Mouse (Mus musculus): ENCODE measurements around the gene Olfr539. TPM values are rescaled to one million over a fixed set of nuclear protein-coding genes. Genes with fewer than 3 reads are reported as not detected.
A peak's percentile ranks its signal among the peaks of the same experiment; 100 is the strongest.

The Olfr539 gene
- total and polyA plus RNA-seq, 2 experiments, result not detected

DNA sequence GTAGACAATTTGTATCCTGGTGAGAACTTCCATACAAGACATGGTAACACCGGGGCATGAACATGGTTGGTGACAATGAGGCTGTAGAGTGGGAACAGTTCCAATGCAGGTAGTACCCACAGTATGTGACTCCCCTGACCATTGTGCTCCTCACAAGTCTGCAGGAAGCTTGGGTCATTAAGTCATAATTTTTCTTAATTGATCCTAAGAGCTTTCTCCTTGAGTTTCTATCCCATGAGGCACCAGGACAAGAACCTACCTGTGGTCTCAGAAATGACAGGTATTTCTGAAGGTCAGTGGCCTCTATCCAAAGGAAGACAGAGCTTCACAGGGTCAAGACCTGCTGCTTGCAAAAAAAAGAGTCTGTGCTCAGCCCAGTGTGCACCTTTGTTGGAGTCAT, 21.9 kb downstream of the Olfr539 start, which contains the start of gene Olfr45:
TSS of gene Olfr45 (plus strand) at position 301 of the 400 bp plus-strand sequence.
- no peaks in the 10 kb centered on the region for H3K36me3 ChIP-seq (ENCODE audit: control insufficient read depth, insufficient read depth, low read length)
- H3K4me1 ChIP-seq (ENCODE audit: control insufficient read depth, insufficient read depth, low read length), result no peaks in the 10 kb centered on the region
- no peak for DNase-seq (ENCODE audit: extremely low read depth, low read depth, low spot score)
- no peaks in the 10 kb centered on the region for H3K79me2 ChIP-seq (ENCODE audit: control insufficient read depth, insufficient read depth, low read length)
- H3K27me3 ChIP-seq (ENCODE audit: control insufficient read depth, insufficient read depth, low read length), result no peaks in the 10 kb centered on the region
- no peak for TF ChIP-seq POLR2A (IDR thresholded peaks at IDR 0.05; ENCODE audit: extremely low read depth, insufficient read depth, low read length)
- no peak for TF ChIP-seq CTCF (IDR thresholded peaks at IDR 0.05; ENCODE audit: low read depth, low read length)
- no peak within 1 kb of the TSS for H3K9ac ChIP-seq (ENCODE audit: low read depth, low read length)
- 81% methylated on average over 1 of the region's 1 CpGs for WGBS
- no peak within 1 kb of the TSS for H3K4me3 ChIP-seq (ENCODE audit: insufficient read depth, low read depth, low read length)
- H3K27ac ChIP-seq (replicated peaks; ENCODE audit: insufficient read depth, low read depth, low read length), result no peak within 1 kb of the TSS

DNA sequence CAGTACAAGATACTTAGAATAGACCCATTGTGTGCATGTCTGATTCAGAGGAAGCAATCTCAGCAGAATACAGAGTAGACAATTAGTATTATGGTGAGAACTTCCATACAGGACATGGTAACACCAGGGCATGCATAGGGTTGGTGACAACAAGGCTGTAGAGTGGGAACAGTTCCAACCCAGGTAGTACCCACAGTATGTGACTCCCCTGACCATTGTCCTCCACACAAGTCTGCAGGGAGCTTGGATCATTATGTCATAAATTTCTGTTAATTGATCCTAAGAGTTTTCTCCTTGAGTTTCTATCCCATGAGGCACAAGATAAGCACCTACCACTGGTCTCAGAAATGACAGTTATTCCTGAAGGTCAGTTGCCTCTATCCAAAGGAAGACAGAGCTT, 37.2 kb downstream of the Olfr539 start, which contains the start of gene Olfr541:
TSS of gene Olfr541 (plus strand) at position 301 of the 400 bp plus-strand sequence.
- no peak within 1 kb of the TSS for H3K27ac ChIP-seq (replicated peaks; ENCODE audit: insufficient read depth, low read depth, low read length)
- H3K36me3 ChIP-seq (ENCODE audit: control insufficient read depth, insufficient read depth, low read length), result no peaks in the 10 kb centered on the region
- H3K79me2 ChIP-seq (ENCODE audit: control insufficient read depth, insufficient read depth, low read length), result no peaks in the 10 kb centered on the region
- TF ChIP-seq CTCF (IDR thresholded peaks at IDR 0.05; ENCODE audit: low read depth, low read length) (no peak), POLR2A (IDR thresholded peaks at IDR 0.05; ENCODE audit: extremely low read depth, insufficient read depth, low read length) (no peak)
- no peak for DNase-seq (ENCODE audit: extremely low read depth, low read depth, low spot score)
- H3K9ac ChIP-seq (ENCODE audit: low read depth, low read length), result no peak within 1 kb of the TSS
- no peak within 1 kb of the TSS for H3K4me3 ChIP-seq (ENCODE audit: insufficient read depth, low read depth, low read length)
- H3K4me1 ChIP-seq (ENCODE audit: control insufficient read depth, insufficient read depth, low read length), result no peaks in the 10 kb centered on the region
- no peaks in the 10 kb centered on the region for H3K27me3 ChIP-seq (ENCODE audit: control insufficient read depth, insufficient read depth, low read length)

DNA sequence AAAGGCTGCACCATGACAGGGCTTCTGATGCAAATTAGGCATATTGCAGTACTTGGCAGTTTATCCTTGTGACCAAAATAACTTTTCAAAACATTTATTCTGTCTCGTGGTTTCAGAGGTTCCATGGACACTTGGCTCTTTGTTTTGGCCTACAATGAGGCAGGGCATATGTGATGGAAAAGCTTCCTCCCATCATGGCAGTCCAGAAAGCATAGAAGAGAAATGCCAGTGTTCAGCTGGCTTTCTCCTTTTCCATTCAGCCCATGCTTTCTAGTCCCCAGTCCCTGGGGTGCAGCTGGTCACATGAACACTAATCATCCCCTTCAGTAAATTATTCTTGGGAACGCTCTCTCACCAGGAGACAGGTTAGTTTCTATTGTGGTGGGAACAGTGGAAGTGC, 46.6 kb downstream of the Olfr539 start:
- TF ChIP-seq CTCF (IDR thresholded peaks at IDR 0.05; ENCODE audit: low read depth, low read length) (no peak), POLR2A (IDR thresholded peaks at IDR 0.05; ENCODE audit: extremely low read depth, insufficient read depth, low read length) (no peak)
- Histone ChIP-seq H3K79me2 (ENCODE audit: control insufficient read depth, insufficient read depth, low read length) (no peaks in the 10 kb centered on the region), H3K4me1 (ENCODE audit: control insufficient read depth, insufficient read depth, low read length) (peaks cover 12% of the 10 kb centered on the region), H3K27ac (replicated peaks; ENCODE audit: insufficient read depth, low read depth, low read length) (no peak overlapping the region), H3K27me3 (ENCODE audit: control insufficient read depth, insufficient read depth, low read length) (no peaks in the 10 kb centered on the region), H3K4me3 (ENCODE audit: insufficient read depth, low read depth, low read length) (no peak overlapping the region), H3K36me3 (ENCODE audit: control insufficient read depth, insufficient read depth, low read length) (no peaks in the 10 kb centered on the region), H3K9ac (ENCODE audit: low read depth, low read length) (no peak overlapping the region)
- DNase-seq (ENCODE audit: extremely low read depth, low read depth, low spot score), result no peak
- 64% methylated on average over 2 of the region's 2 CpGs for WGBS

DNA sequence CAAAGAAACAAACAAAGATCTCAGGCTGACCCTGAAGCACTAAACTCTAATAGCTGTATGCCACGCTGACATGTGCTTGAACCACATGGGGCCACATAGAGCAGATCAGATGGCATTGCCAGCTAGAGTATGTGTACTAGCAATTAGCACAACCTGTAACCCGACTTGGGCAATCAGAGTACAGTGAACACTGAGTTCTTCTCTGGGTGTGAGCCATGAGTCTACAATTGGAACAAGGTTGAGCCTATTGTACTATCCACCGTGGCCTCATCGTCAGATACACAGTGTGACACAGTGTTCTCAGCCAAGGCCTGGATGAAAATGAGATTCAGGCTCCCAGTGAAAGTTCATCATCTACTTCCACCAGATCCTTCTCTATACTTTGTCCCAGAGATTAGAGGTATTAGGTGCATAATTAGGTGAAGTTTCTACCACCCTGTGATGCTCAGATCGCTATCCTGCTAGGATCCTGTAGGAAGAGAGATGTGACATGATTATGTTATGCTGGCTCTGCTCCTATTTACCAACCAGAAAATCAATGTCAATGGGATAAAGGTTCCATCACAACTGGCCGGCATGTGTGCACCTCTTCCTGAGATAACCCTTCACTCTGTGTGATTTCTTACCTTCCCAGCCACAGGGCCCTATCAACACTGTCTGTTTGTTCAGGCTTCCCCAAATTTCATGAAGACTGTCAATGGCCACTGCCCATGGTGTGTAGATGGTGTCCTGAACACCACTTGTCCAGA, 48.0 kb downstream of the Olfr539 start:
- peak; percentile 99 for DNase-seq (ENCODE audit: extremely low read depth, low read depth, low spot score)
- Histone ChIP-seq H3K4me1 (ENCODE audit: control insufficient read depth, insufficient read depth, low read length) (peaks cover 12% of the 10 kb centered on the region), H3K27ac (replicated peaks; ENCODE audit: insufficient read depth, low read depth, low read length) (peak overlapping the region; percentile 84), H3K79me2 (ENCODE audit: control insufficient read depth, insufficient read depth, low read length) (no peaks in the 10 kb centered on the region), H3K9ac (ENCODE audit: low read depth, low read length) (no peak overlapping the region), H3K27me3 (ENCODE audit: control insufficient read depth, insufficient read depth, low read length) (no peaks in the 10 kb centered on the region), H3K4me3 (ENCODE audit: insufficient read depth, low read depth, low read length) (no peak overlapping the region), H3K36me3 (ENCODE audit: control insufficient read depth, insufficient read depth, low read length) (no peaks in the 10 kb centered on the region)
- no peak for TF ChIP-seq CTCF (IDR thresholded peaks at IDR 0.05; ENCODE audit: low read depth, low read length)
- TF ChIP-seq POLR2A (IDR thresholded peaks at IDR 0.05; ENCODE audit: extremely low read depth, insufficient read depth, low read length), result no peak
- WGBS, result 22% methylated on average over 6 of the region's 6 CpGs

DNA sequence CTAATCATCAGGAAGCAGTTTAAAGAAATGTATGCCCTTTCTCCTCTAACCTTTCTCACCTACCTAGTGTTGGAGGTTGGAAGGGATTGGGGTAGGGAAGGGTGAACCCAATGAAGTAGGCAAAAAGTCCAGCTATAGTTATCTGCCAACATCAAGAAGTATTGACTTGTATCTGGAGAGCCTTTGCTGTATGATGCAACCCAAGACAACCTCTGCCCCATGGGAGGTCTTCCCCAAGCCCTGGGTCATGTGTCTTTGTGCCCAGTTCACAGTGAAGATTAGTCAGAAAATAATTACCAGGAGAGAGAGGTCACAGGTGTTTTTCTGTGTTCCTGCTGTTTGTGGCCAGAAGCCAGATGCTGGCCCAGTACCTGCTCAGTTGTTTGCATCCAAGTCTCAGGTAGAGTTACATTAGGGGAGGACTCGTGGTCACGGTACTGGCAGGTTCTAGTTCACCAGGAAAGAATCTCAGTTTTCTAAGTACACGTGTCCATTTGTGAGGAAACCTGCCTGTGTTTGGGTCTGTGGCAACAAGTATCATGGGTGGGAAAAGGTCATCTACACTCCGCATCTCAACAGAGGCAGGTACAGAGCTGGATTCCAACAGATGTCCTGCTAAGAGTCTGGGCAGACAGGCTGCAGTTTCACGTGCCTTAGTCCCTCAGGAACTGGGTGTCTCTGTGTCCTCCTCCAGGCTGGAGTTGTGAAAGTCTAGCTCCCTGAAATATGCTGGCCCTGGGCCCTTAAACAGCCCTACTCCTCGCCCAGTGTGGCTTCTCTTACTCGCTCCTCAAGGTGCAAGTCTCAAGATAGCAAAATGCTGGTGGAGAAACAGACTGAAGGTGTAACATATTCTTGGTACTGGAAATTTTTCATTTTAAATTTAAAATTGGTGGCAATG, 57.7 kb downstream of the Olfr539 start:
- no peak for TF ChIP-seq POLR2A (IDR thresholded peaks at IDR 0.05; ENCODE audit: extremely low read depth, insufficient read depth, low read length)
- TF ChIP-seq CTCF (IDR thresholded peaks at IDR 0.05; ENCODE audit: low read depth, low read length), result no peak
- DNase-seq (ENCODE audit: extremely low read depth, low read depth, low spot score), result peak; percentile 100
- no peaks in the 10 kb centered on the region for H3K36me3 ChIP-seq (ENCODE audit: control insufficient read depth, insufficient read depth, low read length)
- no peak overlapping the region for H3K9ac ChIP-seq (ENCODE audit: low read depth, low read length)
- whole genome bisulfite sequencing, result 18% methylated on average over 7 of the region's 7 CpGs
- no peaks in the 10 kb centered on the region for H3K79me2 ChIP-seq (ENCODE audit: control insufficient read depth, insufficient read depth, low read length)
- H3K27me3 ChIP-seq (ENCODE audit: control insufficient read depth, insufficient read depth, low read length), result no peaks in the 10 kb centered on the region
- peaks cover 30% of the 10 kb centered on the region for H3K4me1 ChIP-seq (ENCODE audit: control insufficient read depth, insufficient read depth, low read length)
- H3K4me3 ChIP-seq (ENCODE audit: insufficient read depth, low read depth, low read length), result no peak overlapping the region
- H3K27ac ChIP-seq (replicated peaks; ENCODE audit: insufficient read depth, low read depth, low read length), result peak overlapping the region; percentile 78

Measured in liver, adult 2 months (tissue).